In genomic region chr6:28833380-28833822, GRCm38 (mm10) we compare ENCODE assay signal across 10 mouse cellular contexts. TPM values are rescaled to one million over a fixed set of nuclear protein-coding genes. Genes with fewer than 3 reads are reported as not detected.
DNase-seq lines count a peak whose midpoint lies in the region; ATAC-seq and TF ChIP-seq lines count a peak whose summit lies in the region.
"Had no signal": no experiment of that assay in that cellular context is flagged by ENCODE, and none has a peak within 500 bp of the region (broad histone marks: within the 10 kb centered on the region; RNA-seq: fewer than 3 reads in every experiment).

No protein-coding gene starts in this region.

- H3K9ac ChIP-seq in lung, embryonic 15.5 days: peak overlapping the region; percentile 54
- H3K9ac ChIP-seq in liver, postnatal 0 days (replicated peaks): no peak overlapping the region; the same call in 1 of the 2 replicates

- no peaks in the 10 kb centered on the region for H3K36me3 ChIP-seq in lung, embryonic 15.5 days
- H3K36me3 ChIP-seq in heart, embryonic 10.5 days: peaks cover 6% of the 10 kb centered on the region; the same call in 1 of the 2 replicates
- no peaks in the 10 kb centered on the region for H3K36me3 ChIP-seq in liver, postnatal 0 days (replicated peaks; ENCODE audit: insufficient read depth, low read length)

- peak overlapping the region; percentile 58 for H3K4me3 ChIP-seq in lung, embryonic 15.5 days
- peak overlapping the region; percentile 77 for H3K4me3 ChIP-seq in heart, embryonic 10.5 days
- H3K4me3 ChIP-seq in liver, postnatal 0 days (ENCODE audit: low read depth, low read length): peak overlapping the region; percentile 51

- peaks cover 25% of the 10 kb centered on the region for H3K27me3 ChIP-seq in lung, embryonic 15.5 days
- peaks cover 30% of the 10 kb centered on the region for H3K27me3 ChIP-seq in heart, embryonic 10.5 days (ENCODE audit: insufficient read depth, poor library complexity, severe bottlenecking)
- peaks cover 26% of the 10 kb centered on the region for H3K27me3 ChIP-seq in liver, postnatal 0 days (ENCODE audit: insufficient read depth, low read length)
- H3K27me3 ChIP-seq: Patski had no signal

- no peak overlapping the region for H3K27ac ChIP-seq in lung, embryonic 15.5 days
- peak overlapping the region; percentile 82 for H3K27ac ChIP-seq in heart, embryonic 10.5 days
- no peak overlapping the region for H3K27ac ChIP-seq in liver, postnatal 0 days (ENCODE audit: low read depth)

- H3K4me2 ChIP-seq in lung, embryonic 15.5 days: peak overlapping the region; percentile 100
- peak overlapping the region; percentile 89 for H3K4me2 ChIP-seq in liver, postnatal 0 days (ENCODE audit: low read depth, low read length)

- H3K4me1 ChIP-seq in lung, embryonic 15.5 days: peaks cover 12% of the 10 kb centered on the region
- peaks cover 30% of the 10 kb centered on the region for H3K4me1 ChIP-seq in heart, embryonic 10.5 days
- H3K4me1 ChIP-seq in liver, postnatal 0 days (ENCODE audit: insufficient read depth): 0 out of 2 replicates have a peak, but pooled peaks cover 8% of the 10 kb centered on the region

- no peak for TF ChIP-seq CTCF in liver, postnatal 0 days (IDR thresholded peaks at IDR 0.05; ENCODE audit: low read depth)

- DNase-seq in lung, postnatal 36 days: no peak
- DNase-seq in cerebellum, postnatal 14 days: peak; percentile 78 to 83
- DNase-seq in heart, embryonic 10.5 days (ENCODE audit: low spot score): peak; percentile 75
- peak; percentile 69 to 76 for DNase-seq in layer of hippocampus, adult 18-20 months (ENCODE audit: low spot score in 2 of 2)
- no peak for DNase-seq in liver, postnatal 0 days
- DNase-seq in right cerebral cortex, postnatal 25 days: peak; percentile 84
- no peak for DNase-seq in T-cell, adult 2 months (ENCODE audit: low spot score)

- TF ChIP-seq EP300 in liver, postnatal 0 days (IDR thresholded peaks at IDR 0.05; ENCODE audit: low read depth): no peak

- no peaks in the 10 kb centered on the region for H3K9me3 ChIP-seq in lung, embryonic 15.5 days
- no peaks in the 10 kb centered on the region for H3K9me3 ChIP-seq in heart, embryonic 10.5 days
- H3K9me3 ChIP-seq in liver, postnatal 0 days (ENCODE audit: low read length): no peaks in the 10 kb centered on the region

- ATAC-seq in lung, embryonic 15.5 days (ENCODE audit: borderline replicate concordance, extremely low read depth, low FRiP score, low TSS enrichment): peak; percentile 68
- ATAC-seq in liver, postnatal 0 days: peak; percentile 24; the same call in 1 of the 2 replicates
- ATAC-seq: Patski had no signal

- under 1% methylated on average over 40 of the region's 43 CpGs for WGBS in lung, embryonic 15.5 days
- WGBS in heart, embryonic 10.5 days: under 1% methylated on average over 40 of the region's 43 CpGs
- WGBS in liver, postnatal 0 days (ENCODE audit: insufficient replicate concordance): 4% methylated on average over 40 of the region's 43 CpGs

RNA-seq across cellular contexts. Expression of gene Lrrc4, which starts 1.9 kb away (rescaled TPM):
- polyA plus RNA-seq in lung, embryonic 15.5 days (2015; fragmentation: Nextera tagmentation; extraction: Ambion mirVana): 0.34 and 0.44 TPM in 2 replicates
- 0.73 and 0.87 TPM in 2 replicates for polyA plus RNA-seq in heart, embryonic 10.5 days (2016; fragmentation: Nextera tagmentation; extraction: Ambion mirVana)
- total RNA-seq in layer of hippocampus, adult 18-20 months (2021): 100 to 1,000 TPM in 1 of 2 experiments, 10 to 100 TPM in 1; 97.7 to 101 TPM
- 0.07 and 0.08 TPM in 2 replicates for polyA plus RNA-seq in liver, postnatal 0 days (2015; fragmentation: Nextera tagmentation; extraction: Ambion mirVana)
- total RNA-seq: hematopoietic stem cell, adult 5-6 weeks had no signal
- polyA plus RNA-seq: Patski had no signal

Comparison
In these comparisons a context has a peak if more than half of its experiments do, and no peak if none do; other contexts are left out.
1. DNase-seq: peak in cerebellum, postnatal 14 days (2 of 2), heart, embryonic 10.5 days (single experiment), layer of hippocampus, adult 18-20 months (2 of 2) and right cerebral cortex, postnatal 25 days (single experiment); none in lung, postnatal 36 days (single experiment), liver, postnatal 0 days (single experiment) and T-cell, adult 2 months (single experiment).
2. Peak in every context shown above with its lines, with median percentiles within 50 percentile points of each other: H3K4me3 ChIP-seq.